ENCODE assay signal across 26 mouse cellular contexts in genomic region chr15:3511639-3512171, GRCm38 (mm10).
DNase-seq lines count a peak whose midpoint lies in the region; ATAC-seq and TF ChIP-seq lines count a peak whose summit lies in the region.
"Had no signal": no experiment of that assay in that cellular context is flagged by ENCODE, and none has a peak within 500 bp of the region (broad histone marks: within the 10 kb centered on the region; RNA-seq: fewer than 3 reads in every experiment).

No protein-coding gene starts in this region.

- TF ChIP-seq CTCF in kidney, postnatal 0 days (IDR thresholded peaks at IDR 0.05; ENCODE audit: low read depth): no peak
- no peak for TF ChIP-seq CTCF in stomach, postnatal 0 days (IDR thresholded peaks at IDR 0.05; ENCODE audit: low read depth)

- H3K9me3 ChIP-seq in kidney, postnatal 0 days (replicated peaks; ENCODE audit: low read length): no peaks in the 10 kb centered on the region
- H3K9me3 ChIP-seq in lung, embryonic 15.5 days: no peaks in the 10 kb centered on the region
- H3K9me3 ChIP-seq in stomach, embryonic 15.5 days: no peaks in the 10 kb centered on the region
- no peaks in the 10 kb centered on the region for H3K9me3 ChIP-seq in stomach, postnatal 0 days (ENCODE audit: control insufficient read depth, low read length)
- no peaks in the 10 kb centered on the region for H3K9me3 ChIP-seq in forebrain, embryonic 10.5 days
- H3K9me3 ChIP-seq: embryonic facial prominence, embryonic 15.5 days; forebrain, embryonic 12.5 days; forebrain, embryonic 15.5 days; heart, embryonic 12.5 days; heart, embryonic 15.5 days; hindbrain, embryonic 10.5 days; hindbrain, embryonic 13.5 days had no signal

- 92% methylated on average over 2 of the region's 2 CpGs for WGBS in kidney, postnatal 0 days
- 37% methylated on average over 2 of the region's 2 CpGs for WGBS in lung, embryonic 15.5 days
- 73% methylated on average over 2 of the region's 2 CpGs for WGBS in stomach, embryonic 15.5 days
- 57% methylated on average over 2 of the region's 2 CpGs for WGBS in stomach, postnatal 0 days
- WGBS in forebrain, embryonic 10.5 days: 91% methylated on average over 2 of the region's 2 CpGs

- H3K36me3 ChIP-seq in kidney, postnatal 0 days (ENCODE audit: insufficient read depth, low read length): no peaks in the 10 kb centered on the region
- no peaks in the 10 kb centered on the region for H3K36me3 ChIP-seq in lung, embryonic 15.5 days
- H3K36me3 ChIP-seq in stomach, embryonic 15.5 days: no peaks in the 10 kb centered on the region
- H3K36me3 ChIP-seq in stomach, postnatal 0 days (ENCODE audit: control insufficient read depth, insufficient read depth, low read length): no peaks in the 10 kb centered on the region
- H3K36me3 ChIP-seq in forebrain, embryonic 10.5 days (replicated peaks): no peaks in the 10 kb centered on the region
- H3K36me3 ChIP-seq: forebrain, embryonic 12.5 days; forebrain, embryonic 15.5 days; heart, embryonic 12.5 days; heart, embryonic 15.5 days; hindbrain, embryonic 10.5 days; hindbrain, embryonic 13.5 days had no signal

- H3K27ac ChIP-seq in kidney, postnatal 0 days: 0 out of 2 replicates have a peak overlapping the region, but pooled peaks have one; percentile 6
- H3K27ac ChIP-seq in lung, embryonic 15.5 days: no peak overlapping the region
- H3K27ac ChIP-seq in stomach, embryonic 15.5 days: 0 out of 2 replicates have a peak overlapping the region, but pooled peaks have one; percentile 9
- H3K27ac ChIP-seq in stomach, postnatal 0 days (replicated peaks): no peak overlapping the region
- H3K27ac ChIP-seq in forebrain, embryonic 10.5 days: no peak overlapping the region
- H3K27ac ChIP-seq: embryonic facial prominence, embryonic 15.5 days; forebrain, embryonic 12.5 days; forebrain, embryonic 15.5 days; heart, embryonic 15.5 days; hindbrain, embryonic 10.5 days; hindbrain, embryonic 13.5 days had no signal

- no peak overlapping the region for H3K4me3 ChIP-seq in kidney, postnatal 0 days (replicated peaks; ENCODE audit: low read depth, low read length)
- H3K4me3 ChIP-seq in lung, embryonic 15.5 days: no peak overlapping the region
- H3K4me3 ChIP-seq in stomach, embryonic 15.5 days (replicated peaks): no peak overlapping the region
- H3K4me3 ChIP-seq in stomach, postnatal 0 days (ENCODE audit: low read depth, low read length): no peak overlapping the region
- no peak overlapping the region for H3K4me3 ChIP-seq in forebrain, embryonic 10.5 days
- H3K4me3 ChIP-seq: embryonic facial prominence, embryonic 15.5 days; forebrain, embryonic 12.5 days; forebrain, embryonic 15.5 days; heart, embryonic 12.5 days; heart, embryonic 15.5 days; hindbrain, embryonic 10.5 days; hindbrain, embryonic 13.5 days had no signal

- H3K4me2 ChIP-seq in kidney, postnatal 0 days (ENCODE audit: low read length): no peak overlapping the region
- H3K4me2 ChIP-seq in lung, embryonic 15.5 days: no peak overlapping the region
- no peak overlapping the region for H3K4me2 ChIP-seq in stomach, embryonic 15.5 days
- H3K4me2 ChIP-seq in stomach, postnatal 0 days (replicated peaks; ENCODE audit: low read depth): no peak overlapping the region
- H3K4me2 ChIP-seq: embryonic facial prominence, embryonic 15.5 days; forebrain, embryonic 12.5 days; forebrain, embryonic 15.5 days; heart, embryonic 12.5 days; heart, embryonic 15.5 days; hindbrain, embryonic 13.5 days had no signal

- ATAC-seq in kidney, postnatal 0 days (replicated peaks; ENCODE audit: low FRiP score, low read depth): no peak
- ATAC-seq in lung, embryonic 15.5 days (ENCODE audit: borderline replicate concordance, extremely low read depth, low FRiP score, low TSS enrichment): peak; percentile 58; the same call in 1 of the 2 replicates
- peak; percentile 49; the same call in 1 of the 2 replicates for ATAC-seq in stomach, embryonic 15.5 days (ENCODE audit: insufficient read depth, low FRiP score, low read depth)
- no peak for ATAC-seq in stomach, postnatal 0 days (ENCODE audit: low FRiP score, low TSS enrichment)
- ATAC-seq: CD4-positive, CD25-positive, alpha-beta regulatory T cell, adult 4 months; forebrain, embryonic 15.5 days; hindbrain, embryonic 16.5 days had no signal

- 0 out of 2 replicates have a peak, but pooled peaks cover 14% of the 10 kb centered on the region for H3K4me1 ChIP-seq in kidney, postnatal 0 days (replicated peaks; ENCODE audit: insufficient read depth, low read length)
- peaks cover 52% of the 10 kb centered on the region for H3K4me1 ChIP-seq in lung, embryonic 15.5 days
- H3K4me1 ChIP-seq in stomach, embryonic 15.5 days: peaks cover 11% of the 10 kb centered on the region; the same call in 1 of the 2 replicates
- peaks cover 13% of the 10 kb centered on the region for H3K4me1 ChIP-seq in stomach, postnatal 0 days (replicated peaks; ENCODE audit: control insufficient read depth, insufficient read depth)
- H3K4me1 ChIP-seq in forebrain, embryonic 10.5 days: peaks cover 3% of the 10 kb centered on the region; the same call in 1 of the 2 replicates
- H3K4me1 ChIP-seq: forebrain, embryonic 12.5 days; forebrain, embryonic 15.5 days had no signal

- no peak for DNase-seq in kidney, postnatal 0 days (ENCODE audit: low spot score)
- no peak for DNase-seq in kidney, adult 9 months
- DNase-seq in lung, postnatal 14 days: no peak
- DNase-seq in stomach, postnatal 0 days (ENCODE audit: low spot score): no peak
- no peak for DNase-seq in forebrain, embryonic 10.5 days (ENCODE audit: extremely low spot score, low spot score)
- DNase-seq: adrenal gland, adult 2 months; adrenal gland, postnatal 14 days; cerebellum, adult 11 months; cerebellum, adult 2 months; cerebellum, adult 9-11 months; cerebellum, postnatal 25 days; gastrocnemius, postnatal 25 days; heart, adult 18-20 months; heart, postnatal 10 days; heart, postnatal 36 days had no signal

- TF ChIP-seq EP300 in stomach, postnatal 0 days (optimal IDR thresholded peaks at IDR 0.05): no peak

- H3K9ac ChIP-seq in kidney, postnatal 0 days (ENCODE audit: low read depth, low read length): no peak overlapping the region
- H3K9ac ChIP-seq in lung, embryonic 15.5 days: no peak overlapping the region
- no peak overlapping the region for H3K9ac ChIP-seq in stomach, embryonic 15.5 days
- H3K9ac ChIP-seq in stomach, postnatal 0 days (ENCODE audit: low read length): no peak overlapping the region
- H3K9ac ChIP-seq: embryonic facial prominence, embryonic 15.5 days; forebrain, embryonic 12.5 days; forebrain, embryonic 15.5 days; heart, embryonic 12.5 days; heart, embryonic 15.5 days; hindbrain, embryonic 13.5 days had no signal

- no peaks in the 10 kb centered on the region for H3K27me3 ChIP-seq in kidney, postnatal 0 days (ENCODE audit: insufficient read depth, low read length)
- H3K27me3 ChIP-seq in lung, embryonic 15.5 days: no peaks in the 10 kb centered on the region
- H3K27me3 ChIP-seq in stomach, embryonic 15.5 days (replicated peaks): no peaks in the 10 kb centered on the region
- no peaks in the 10 kb centered on the region for H3K27me3 ChIP-seq in stomach, postnatal 0 days (ENCODE audit: control insufficient read depth, insufficient read depth, low read length)
- no peaks in the 10 kb centered on the region for H3K27me3 ChIP-seq in forebrain, embryonic 10.5 days (ENCODE audit: poor library complexity, severe bottlenecking)
- H3K27me3 ChIP-seq: embryonic facial prominence, embryonic 15.5 days; forebrain, embryonic 12.5 days; forebrain, embryonic 15.5 days; heart, embryonic 12.5 days; heart, embryonic 15.5 days; hindbrain, embryonic 13.5 days had no signal

Comparison
In these comparisons a context has a peak if more than half of its experiments do, and no peak if none do; other contexts are left out.
1. ATAC-seq: peak in lung, embryonic 15.5 days (single experiment) and stomach, embryonic 15.5 days (single experiment); none in kidney, postnatal 0 days (single experiment) and stomach, postnatal 0 days (single experiment).
2. H3K27ac ChIP-seq: peak in kidney, postnatal 0 days (single experiment) and stomach, embryonic 15.5 days (single experiment); none in lung, embryonic 15.5 days (single experiment), stomach, postnatal 0 days (single experiment) and forebrain, embryonic 10.5 days (single experiment).